Mouse (Mus musculus) spleen, embryonic (tissue): ENCODE data around the gene Tcf7l1.

Source experiments
- CTCF ChIA-PET: fragments of 350-600 bp; sonication (Branson Sonifier 250); formaldehyde crosslinking; loops from one replicate; lab custom pipeline; 2022; lab: Charles Lee

Tcf7l1 gene

DNA sequence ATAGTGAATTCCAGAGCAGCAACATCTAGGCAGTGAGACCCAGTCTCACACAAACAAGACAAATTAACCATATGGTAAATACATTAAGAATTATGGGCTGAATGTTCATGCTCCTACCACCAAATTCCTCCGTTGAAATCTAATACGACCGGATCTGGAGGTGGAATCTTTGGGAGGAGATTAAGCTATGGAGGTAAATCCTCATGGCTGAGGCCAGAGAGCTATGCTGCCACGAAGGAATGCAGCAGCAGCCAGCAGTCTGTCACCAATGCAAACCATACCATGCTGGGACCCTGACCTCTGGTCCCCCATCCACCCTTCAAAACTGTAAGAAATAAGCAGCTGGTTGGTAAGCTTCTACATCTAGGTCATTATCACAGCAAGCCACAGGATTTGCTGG lies 41.9 kb downstream of the Tcf7l1 start:
- CTCF ChIA-PET: interaction anchor here (1.2 kb wide), 1 partner anchor 138 kb away, joined by 5 read pairs; no protein-coding TSS in a partner anchor

DNA sequence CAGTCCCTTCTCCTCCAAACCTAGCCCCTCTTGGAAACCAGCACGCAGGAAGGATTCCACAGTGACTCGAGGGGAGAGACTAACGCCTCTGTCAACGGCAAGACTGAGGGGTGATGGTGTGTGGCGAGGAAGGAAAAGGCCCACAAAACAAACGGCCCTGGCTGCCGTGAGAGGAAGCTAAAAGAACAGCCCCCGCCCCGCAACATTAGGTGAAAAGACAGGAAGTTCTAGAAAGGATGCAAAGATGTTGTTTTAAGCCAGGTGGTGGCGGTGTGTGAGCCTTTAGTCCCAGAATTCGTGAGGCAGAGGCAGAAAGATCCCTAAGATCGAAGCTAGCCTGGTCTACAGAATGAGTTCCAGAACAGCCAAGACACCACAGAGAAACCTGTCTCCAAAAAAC lies 43.3 kb downstream of the Tcf7l1 start:
- CTCF ChIA-PET: no interaction called here

DNA sequence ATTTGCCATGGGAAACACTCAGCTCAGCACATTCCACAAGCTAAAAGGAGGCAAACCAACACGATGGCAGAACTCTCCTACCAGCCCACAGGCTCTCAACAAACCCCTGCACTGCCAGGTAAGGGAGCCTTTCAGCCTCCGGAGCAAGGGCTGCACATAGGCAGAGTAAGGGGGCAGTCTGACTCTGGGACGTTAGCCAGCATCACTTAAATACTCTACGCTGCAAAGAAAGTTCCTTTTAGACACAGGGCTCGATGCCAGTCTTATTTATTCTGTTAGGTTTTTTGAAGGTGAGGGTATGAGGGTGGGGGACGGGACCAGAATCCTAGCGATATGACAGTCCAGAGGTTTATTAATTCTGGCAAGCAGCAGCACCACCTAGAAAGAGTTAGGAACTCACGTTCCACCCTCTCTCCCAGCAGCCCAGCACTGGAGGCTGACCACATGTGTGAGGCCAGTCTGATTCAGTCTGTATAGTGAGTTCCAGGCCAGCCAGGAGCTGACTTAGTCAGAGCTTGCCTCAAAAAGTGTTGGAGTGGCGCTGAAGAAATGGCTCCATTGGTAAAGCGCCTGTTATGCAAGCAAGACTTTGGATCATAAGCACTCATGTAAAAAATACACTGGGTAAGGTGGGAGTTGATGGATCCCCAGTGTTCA lies 44.8 kb downstream of the Tcf7l1 start:
- CTCF ChIA-PET: interaction anchor here (0.5 kb wide), 1 partner anchor 158 kb away, joined by 3 read pairs; no protein-coding TSS in a partner anchor

DNA sequence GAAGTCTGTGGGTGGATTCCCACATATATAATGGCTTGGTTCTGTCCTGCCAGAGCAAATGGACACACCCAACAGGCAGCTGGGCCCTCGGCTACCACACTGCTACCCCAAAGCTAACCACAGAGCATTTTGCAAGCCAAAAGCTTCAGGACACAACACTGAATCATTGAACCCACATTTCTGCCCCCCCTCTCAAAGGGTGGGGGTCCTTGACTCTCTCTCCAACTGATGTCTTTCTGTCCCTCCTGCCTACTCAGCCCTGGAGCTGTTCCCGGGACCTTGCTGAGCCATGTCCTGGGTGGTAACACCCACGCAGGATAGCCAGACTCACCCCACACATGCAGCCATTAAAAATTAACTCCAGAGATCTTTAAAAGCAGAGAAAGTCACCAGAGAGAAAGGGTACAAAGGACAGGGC lies 45.4 kb downstream of the Tcf7l1 start:
- CTCF ChIA-PET: no interaction called here

DNA sequence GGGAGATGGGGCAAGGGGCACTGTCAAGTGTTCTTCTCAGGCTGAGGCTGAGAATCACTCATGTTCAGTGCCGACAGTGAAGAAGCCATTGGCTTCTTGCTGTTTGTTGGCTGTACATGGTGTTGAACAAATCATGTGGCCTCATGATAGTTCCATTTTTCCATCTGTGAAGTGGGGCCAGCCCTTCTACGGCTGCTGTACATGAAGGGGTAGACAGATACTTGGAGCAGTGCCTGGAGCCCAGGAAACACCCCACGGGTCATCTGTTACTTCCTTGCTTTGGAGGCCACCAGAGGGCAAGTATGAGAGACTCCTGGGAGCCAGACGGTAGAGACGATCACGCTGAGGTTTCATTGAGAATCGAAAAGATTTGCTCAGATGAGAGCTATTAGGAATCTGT lies 46.7 kb downstream of the Tcf7l1 start:
- CTCF ChIA-PET: no interaction called here

DNA sequence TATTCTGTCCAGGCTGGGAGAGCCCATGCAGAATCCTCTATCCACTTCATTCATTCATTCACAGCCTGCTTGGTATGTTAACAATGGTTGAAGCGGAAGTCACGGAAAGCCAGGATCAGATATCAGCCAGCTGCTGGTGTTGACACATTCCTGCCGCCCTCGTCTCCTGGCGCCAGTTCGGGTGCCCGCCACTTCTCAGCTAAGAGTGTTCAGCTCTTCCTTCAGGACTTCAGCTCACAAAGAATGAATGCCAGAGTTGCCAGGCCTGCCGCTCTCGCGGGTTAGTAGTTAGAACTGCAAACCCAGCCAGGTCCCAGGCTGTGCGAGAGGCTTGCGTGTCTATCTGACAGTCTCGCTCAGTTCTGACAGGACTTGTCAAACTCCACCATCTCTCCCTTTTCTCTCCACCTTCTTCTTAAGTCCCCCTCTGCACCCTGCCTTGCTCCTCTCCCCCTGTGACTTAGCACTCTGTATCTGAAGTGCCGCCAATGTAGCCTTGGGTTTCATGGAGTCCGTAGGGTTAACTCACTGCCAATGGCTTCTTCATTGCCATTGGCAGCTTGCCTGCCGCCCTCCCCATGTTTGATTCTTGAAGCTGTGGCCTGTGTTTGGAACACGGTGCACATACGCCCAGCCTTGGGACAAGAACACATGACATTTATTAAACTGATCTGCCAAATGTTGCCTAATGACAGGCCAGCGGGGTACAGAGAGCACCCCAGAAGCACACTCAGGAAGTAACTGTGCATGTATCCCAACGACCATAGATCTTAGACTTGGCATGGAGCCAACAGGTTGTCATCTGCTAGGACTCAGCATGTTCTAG lies 48.2 kb downstream of the Tcf7l1 start:
- CTCF ChIA-PET: no interaction called here

DNA sequence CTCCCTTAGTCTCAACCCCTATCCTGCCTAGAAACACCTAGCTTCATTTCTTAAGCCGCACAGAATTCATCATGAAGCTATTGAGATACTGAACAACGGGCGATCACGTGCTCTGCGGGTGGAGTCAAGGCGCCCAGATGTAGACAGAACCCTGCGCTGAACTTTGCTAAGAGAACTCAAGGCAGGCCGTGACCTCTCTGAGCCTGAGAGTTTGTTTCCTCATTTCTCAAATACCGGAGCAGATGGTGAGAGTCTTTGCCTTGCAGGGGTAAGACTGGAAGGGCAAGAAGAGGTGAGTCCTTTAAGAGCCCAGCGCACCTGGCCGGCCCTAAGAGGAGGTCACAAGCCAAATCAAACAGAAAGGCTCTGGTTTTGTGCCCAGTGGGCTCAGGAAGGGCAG lies 52.2 kb downstream of the Tcf7l1 start:
- CTCF ChIA-PET: no interaction called here

DNA sequence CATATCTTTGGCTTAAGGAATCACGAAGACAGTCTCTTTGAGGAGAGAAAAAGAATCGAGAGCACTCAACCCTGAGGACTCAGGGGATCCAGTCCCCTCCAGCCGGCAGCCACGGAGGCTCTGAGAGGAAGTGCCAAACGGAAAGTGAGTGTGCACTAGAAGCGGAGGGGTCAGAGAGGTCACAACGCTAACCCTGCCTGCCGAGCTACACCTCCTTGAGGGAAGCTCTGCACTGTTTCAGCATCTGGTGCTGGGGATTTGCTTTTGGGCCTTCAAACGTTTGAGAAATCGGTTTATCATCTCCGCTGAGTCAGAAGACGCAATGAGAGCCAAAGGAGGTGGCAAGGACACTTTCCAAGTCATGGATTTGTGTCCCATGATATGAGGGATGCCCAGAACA lies 53.8 kb downstream of the Tcf7l1 start:
- CTCF ChIA-PET: no interaction called here

DNA sequence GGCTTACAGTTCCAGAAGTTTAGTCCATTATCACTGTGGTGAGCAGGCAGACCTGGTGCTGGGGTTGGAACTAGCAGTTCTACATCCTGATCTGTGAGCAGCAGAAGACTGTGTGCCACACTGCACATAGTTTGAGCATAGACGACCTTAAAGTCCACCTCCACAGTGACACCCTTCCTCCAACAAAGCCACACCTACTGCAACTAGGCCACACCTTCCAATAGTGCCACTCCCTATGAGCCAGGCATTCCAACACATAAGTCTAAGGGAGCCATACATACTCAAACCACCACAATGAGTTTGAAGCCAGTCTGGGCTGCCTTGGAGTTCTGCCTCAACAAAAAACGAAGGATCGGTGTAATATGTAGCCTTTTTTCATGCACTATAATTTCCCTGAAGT lies 55.7 kb downstream of the Tcf7l1 start:
- CTCF ChIA-PET: no interaction called here

DNA sequence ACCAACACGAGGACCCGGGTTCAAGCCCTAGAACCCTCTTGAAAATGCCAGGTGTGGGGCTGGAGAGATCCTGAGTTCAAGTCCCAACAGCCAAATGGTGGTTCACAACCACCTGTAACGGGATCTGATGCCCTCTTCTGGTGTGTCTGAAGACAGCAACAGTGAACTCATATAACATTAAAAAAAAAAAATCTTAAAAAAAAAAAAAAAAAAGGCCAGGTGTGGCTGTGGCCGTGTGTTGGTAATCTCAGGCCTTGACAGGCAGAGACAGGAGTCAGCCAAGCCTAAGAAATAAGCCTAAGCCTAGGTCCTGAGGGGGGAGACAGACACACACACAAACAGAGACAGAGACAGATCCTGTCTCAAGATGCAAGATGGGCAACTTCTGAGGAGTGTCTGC lies 56.9 kb downstream of the Tcf7l1 start:
- CTCF ChIA-PET: no interaction called here

DNA sequence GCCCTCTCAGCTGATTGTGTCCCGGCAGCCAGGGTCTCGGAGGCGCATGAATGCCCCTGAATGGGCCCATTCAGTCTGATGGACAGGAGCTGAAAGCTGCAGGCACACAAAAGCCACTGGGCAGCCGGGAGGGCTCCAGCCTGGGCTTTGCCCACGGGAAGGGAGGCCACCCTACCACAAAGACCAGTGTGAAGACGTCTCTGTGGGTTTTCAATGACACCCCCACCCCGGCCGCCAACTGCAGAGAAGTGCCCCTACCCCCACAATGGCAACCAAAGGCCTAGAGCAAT lies 58.5 kb downstream of the Tcf7l1 start:
- CTCF ChIA-PET: no interaction called here

DNA sequence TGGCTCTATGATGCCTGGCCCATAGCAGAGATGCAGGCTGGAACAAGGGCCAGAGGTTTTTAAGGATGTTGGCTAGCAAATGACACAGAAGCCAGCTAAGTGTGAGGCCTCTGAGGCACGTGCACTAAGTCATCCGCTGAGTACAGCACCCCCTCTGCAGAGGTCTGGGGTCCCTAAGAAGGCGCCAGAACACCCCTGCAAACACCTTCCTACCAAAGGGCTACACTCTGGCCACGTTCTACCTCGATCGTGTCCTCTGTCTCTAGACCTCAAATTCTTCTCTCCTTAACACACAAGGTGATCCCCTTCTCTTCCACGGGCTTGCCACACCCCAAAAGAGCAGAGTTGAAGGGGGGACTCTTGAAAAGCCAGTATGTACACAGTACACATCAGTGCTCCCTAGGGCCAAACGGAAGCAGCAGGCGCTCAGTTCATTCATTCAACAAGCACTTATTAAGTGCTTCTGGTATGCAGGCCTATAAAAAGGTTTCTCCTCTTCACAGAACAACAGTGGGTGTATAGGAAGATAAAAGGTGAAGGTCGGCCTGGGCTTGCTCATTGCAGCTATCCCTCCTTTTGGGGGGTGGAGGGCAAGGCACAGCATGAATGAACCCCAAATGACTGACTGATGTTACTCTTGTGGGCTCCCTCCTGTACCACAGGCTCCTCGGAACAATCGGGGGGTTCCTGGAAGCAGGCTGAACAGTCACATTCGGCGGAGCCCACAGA lies 59.1 kb downstream of the Tcf7l1 start:
- CTCF ChIA-PET: no interaction called here

DNA sequence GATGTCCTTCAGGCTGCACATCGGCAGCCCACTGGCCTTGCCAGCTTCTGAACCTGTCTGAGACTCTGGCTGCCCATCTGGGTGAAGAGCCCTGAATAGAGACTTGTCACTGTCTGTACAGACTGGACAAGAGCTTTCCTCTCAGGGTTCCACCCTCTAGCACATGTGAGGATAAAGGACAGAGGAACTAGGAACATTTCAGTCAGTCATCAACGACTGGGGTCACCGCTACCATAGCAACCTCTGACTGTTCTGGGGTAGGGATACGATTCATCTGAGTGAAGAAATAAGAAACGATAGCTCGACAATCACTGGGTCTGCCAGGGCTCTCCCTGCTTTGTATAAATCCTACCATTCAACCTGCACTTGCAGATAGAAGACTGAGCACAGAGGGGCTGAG lies 61.2 kb downstream of the Tcf7l1 start:
- CTCF ChIA-PET: no interaction called here

DNA sequence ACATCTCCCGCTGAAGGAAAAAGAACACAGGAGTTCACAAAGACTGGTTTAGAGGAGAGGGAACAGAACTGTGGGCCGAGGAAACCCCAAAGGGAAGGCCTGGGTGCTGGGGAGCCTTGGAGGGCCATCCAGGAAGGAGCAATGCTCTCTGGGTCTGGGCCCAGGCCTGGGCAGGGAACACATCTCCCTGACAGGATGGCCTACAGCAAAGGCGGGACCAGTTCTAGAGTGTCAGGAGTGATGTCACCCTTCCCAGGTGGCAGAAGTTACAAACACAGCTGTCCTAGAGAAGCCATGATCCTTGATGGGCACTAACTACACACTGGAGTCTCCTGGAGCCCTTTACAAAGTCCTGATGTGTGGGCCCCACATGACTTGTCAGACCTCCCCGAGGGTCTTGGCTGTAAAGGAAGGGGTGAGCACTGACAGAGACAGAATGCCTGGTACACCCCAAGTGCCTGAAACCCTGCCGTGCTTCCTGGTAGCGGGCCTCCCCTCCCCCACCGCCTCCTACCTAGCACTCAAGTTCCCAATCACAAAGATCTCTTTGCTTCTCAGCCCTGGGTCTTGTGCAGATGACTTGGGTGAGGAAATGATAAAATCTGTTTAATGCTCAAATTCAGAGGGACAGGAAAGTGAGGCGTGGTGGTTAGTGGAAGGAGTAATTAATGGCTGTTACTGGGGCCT lies 64.4 kb downstream of the Tcf7l1 start:
- CTCF ChIA-PET: no interaction called here

DNA sequence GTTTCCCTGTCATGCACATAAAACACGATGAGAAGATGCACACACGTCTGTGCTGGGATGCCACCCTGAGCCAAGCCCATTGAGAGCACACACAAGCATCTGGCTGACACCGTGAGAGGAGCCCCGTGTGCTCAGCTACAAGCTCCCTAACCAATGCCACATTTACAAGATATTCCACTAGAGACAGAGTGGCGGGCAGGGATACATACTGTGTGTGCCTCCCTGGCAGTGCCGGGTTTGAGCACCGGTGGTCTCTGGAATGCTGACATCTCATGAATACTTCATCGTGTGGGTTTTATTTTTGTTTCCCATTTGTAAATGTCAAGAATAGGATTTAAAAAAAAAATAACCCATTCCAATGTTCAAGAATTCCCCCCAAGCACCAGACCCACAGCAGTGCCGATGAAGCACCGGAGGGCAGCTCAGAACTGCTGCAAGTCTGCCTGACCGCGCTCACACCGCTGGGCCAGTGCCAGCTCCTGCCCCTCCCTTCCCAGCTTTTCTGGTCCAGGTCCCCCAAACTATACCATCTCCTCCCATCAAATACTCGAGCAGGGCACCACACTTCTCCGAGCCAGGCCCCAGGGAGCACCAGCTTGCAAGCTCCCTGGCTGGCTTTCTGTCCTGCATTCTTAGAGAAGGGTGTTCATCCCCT lies 65.2 kb downstream of the Tcf7l1 start:
- CTCF ChIA-PET: no interaction called here

DNA sequence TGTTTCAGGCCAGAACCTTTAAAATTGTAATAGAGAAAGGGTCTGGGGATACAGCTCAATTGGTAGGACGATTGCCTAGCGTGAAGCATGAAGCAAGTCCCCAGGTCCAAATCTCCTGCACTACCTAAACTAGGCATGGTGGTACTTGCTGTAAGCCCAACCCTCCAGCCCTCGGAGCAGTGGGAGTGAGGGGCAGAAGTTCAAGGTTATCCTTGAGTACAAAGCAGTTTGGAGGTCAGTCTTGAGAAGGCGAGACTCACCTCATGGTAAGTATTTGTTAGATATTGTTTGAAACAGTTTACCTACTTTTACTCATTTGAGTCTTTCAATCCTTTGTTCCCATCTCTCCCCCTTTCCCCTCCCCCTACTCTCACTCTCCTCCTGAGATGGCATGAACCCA lies 65.9 kb downstream of the Tcf7l1 start:
- CTCF ChIA-PET: no interaction called here

DNA sequence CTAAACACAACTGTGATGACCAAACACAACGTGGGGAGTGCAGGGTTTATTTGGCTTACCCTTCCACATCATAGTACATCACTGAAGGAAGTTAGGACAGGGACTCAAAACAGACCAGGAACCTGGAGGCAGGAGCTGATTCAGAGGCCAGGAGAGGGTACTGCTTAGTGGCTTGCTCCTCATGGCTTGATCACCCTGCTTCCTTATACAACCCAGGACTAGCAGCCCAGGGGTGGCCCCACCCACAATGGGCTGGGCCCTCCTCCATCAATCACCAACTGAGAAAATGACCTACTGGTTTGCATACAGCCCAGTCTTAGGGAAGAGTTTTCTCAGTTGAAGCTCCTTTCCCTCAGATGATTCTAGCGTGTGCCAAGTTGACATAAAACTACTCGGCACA lies 68.2 kb downstream of the Tcf7l1 start:
- CTCF ChIA-PET: no interaction called here

DNA sequence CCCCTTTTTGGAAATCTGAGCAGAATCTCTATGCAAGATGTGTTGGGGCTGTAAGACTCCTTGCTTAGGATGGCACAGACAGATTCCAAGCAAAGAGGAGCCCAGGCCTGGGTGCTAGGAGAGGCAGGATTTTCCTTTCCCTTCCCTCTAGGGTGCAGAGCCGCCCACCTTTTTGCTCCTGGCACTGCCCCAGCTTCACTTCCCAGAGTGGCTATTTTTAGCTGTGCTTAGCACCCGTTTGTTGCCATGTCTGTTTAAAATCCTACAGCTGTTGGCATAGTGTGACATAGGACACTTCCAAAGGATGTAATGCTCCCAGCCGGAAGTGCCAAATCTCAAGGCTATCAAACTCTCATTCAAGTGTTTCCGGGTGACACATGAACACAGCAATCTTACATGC lies 74.3 kb downstream of the Tcf7l1 start:
- CTCF ChIA-PET: no interaction called here

DNA sequence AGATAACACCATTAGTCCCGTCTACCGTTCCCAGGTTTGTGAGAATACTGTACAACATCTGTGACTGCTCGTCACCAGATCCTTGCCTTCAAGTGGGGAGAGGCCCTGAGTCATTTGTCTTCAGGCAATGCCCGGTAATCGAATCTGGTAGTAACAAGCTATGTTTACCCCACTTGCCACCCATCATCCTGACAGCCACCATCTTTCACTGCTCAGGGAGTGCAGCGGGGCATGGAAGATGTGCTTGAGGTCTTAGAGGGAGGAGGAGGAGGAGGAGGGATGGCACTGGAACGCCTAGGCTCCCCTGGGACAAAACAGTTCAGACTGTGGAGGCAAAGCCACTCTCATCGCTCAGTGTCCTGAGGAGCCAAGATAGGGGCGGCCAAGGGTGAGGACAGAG lies 74.8 kb downstream of the Tcf7l1 start:
- CTCF ChIA-PET: no interaction called here

DNA sequence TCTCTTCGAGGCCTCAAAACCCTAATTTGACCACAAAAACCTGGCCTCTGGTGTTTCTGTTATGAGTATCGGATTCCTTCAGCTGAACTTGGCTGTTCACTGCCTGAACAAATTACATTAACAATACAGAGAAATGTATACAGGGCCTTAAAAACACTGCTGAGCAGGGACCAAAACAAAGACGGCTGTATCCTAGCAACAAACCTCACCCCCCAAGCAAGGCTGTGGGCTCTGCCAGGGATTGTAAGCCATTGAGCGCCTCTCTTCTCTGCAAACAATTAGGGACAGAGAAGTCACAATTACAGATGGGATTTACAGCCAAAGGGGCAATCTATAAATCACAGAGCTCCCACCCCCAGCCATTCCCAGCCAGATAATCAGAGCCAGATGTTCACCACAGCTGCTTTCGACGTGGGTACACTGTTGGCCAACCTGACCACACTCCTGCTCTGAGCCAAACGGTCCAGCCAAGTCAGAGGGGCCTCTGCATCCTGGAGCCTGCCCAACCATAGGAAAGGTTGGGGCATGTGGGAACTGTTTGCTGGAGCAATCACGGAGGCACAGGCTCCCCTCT lies 77.5 kb downstream of the Tcf7l1 start:
- CTCF ChIA-PET: interaction anchor here (0.5 to 0.6 kb wide), 2 partner anchors 86 to 175 kb away, joined by 3 to 4 read pairs; no protein-coding TSS in a partner anchor

DNA sequence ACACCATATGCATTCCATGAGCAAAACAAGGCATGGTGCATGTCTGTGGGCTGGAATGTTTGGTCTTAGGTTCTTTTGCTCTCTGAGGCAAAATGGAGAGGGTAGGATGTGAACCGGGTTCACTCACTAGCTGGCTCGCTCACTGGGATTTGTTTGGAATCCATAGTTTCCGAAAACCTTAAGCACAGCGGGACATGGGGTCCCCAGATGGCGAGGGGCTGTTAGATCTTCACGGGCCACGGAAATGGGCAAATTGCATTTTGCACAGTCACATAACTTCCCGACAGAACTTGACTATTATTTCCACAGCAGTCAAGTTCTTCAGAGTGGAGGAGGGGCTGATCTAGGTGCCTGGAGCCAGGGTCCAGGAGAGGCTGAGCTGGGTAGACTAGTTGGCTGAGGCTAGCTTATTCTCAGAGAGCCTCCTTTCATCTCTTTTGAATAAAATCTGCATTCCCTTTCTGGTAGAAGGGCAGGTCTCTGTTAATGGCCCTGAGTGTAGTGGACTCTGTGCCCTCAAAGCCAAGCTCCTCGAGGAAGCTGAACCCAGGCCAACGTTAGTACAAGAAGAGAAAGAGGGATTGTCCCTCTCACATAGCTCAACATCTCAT lies 78.1 kb downstream of the Tcf7l1 start:
- CTCF ChIA-PET: interaction anchor here (0.5 to 0.6 kb wide), 2 partner anchors 87 to 174 kb away, joined by 3 to 4 read pairs; no protein-coding TSS in a partner anchor
